Mouse (Mus musculus) spleen, postnatal 14 days (tissue): Measurements from ENCODE around the gene Wnt3.

Source experiments
- DNase-seq, 2 experiments: peaks; one replicate each; pipeline ENCODE4 v3.0.0; 2021 to 2022; ENCODE audit warnings: low spot score in 2 of 2

Gene Wnt3

DNA sequence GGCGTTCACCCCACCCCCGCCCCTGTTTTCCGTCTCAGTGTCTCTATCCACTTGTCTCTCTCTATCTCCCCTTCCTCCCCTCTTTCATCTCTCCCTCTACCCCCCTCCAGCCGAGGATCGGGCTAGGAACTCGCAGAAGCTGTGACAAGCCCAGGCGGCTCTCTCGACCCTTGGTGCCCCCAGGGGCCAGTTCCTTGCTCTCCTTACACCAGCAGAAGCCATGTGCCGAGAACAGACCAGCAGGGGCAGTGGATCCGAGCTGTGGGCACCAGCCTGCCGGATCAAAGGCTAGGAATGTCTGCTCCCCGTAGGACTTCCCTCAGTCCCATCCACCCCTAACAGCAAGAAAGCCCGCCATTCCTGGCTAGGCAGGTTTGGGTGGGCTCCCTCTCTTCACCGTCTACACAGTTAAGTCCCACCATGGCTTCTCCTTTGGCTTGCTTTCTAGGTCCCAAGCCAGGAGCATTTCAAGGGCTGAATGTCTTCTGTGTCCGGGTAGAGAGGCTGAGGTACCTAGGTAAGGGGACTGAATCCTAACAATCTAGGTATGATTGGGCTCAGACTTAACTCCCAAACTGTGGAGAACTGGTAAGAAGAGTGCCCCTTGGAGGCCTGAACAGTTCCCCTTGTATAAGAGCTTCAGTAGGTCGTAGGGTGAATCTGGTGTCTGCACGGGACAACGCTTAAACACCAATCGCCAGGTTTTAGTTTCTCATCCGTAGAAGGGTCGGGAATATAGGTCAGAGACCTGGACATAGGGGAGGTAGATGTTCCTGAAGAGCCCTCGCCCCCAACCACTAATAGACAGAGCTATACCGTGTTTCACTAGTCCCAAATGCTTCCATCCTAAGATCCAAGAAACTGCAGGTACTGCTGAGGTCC is 1.2 kb upstream of the Wnt3 start:
- DNase-seq: no peak

DNA sequence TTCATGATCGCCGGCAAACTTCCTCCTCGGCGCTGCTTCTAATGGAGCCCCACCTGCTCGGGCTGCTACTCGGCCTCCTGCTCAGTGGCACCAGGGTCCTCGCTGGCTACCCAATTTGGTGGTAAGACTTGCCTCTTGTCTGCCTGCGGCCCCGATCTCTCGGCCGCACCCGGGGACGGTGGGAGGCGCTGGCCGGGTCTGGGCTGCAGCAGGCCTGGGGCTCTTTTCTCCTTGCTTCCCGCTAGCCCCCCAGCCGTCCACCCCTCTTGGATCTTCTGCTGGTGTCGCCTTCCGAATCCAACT is 229 bp downstream of the Wnt3 start:
- DNase-seq: no peak

DNA sequence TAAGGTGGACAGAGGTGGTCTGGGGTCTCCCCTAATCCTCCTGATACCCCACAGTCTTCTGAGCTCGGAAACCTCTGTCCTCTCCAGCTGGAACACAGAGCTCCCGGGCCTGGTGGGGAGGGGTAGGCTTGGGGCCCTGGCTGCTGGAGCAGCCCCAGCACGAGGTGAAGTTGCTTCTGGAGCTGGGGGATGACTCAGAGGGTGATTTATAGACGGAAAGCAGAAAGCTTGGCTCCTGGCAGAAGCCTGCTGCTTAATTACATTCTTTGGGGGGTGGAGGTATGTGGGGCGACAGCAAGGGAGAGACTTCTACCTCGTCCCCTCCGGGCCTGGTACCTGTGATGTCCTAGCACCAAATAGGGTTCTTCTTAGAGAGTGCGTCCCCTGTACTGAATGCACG is 6.2 kb downstream of the Wnt3 start:
- no peak for DNase-seq

DNA sequence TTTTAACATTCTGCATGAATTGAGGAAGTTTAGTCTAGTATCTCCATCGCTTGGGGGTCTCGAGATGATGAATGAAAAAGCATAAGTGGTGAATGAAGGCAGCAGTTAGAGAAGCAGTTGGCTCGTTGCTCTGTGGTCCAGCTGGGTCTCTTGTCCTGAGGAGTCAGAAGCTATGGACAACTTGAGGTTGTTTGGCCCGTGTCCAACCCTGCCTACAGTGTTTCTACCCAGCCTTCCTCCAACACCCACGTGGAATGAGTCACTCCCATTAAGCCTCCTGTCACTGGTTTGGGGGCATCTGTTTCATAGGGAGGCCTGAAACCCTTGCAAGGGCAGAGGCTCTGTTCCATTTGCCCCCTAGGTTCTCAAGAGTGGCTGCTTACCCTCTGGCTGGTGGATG is 16.0 kb downstream of the Wnt3 start:
- DNase-seq: no peak

DNA sequence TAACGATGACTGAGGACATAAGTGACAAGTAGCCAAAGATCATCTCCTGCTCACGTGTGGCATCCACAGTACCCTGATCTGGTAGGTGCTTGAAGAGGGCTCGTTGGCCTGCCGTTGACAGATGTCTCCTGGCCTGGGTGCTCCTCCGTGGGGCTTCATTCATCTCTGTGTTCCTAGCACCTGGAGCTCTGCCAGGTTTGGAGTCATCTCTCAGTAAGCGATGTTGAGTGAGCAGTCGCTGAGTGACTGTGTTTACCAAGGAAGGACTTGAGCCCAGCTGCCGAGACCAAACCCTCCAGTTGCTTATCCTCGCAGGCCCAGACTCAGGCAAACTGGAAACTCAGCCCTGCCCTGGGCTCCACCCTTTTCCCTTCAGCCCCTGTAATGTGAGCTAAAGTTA is 27.2 kb downstream of the Wnt3 start:
- no peak for DNase-seq

- no peak for DNase-seq
These were observed 30.2 kb downstream of the Wnt3 start for GRCm38 (mm10) chr11:103804126-103804525.

- no peak for DNase-seq
These were observed 30.9 kb downstream of the Wnt3 start for GRCm38 (mm10) chr11:103804804-103805203.

DNA sequence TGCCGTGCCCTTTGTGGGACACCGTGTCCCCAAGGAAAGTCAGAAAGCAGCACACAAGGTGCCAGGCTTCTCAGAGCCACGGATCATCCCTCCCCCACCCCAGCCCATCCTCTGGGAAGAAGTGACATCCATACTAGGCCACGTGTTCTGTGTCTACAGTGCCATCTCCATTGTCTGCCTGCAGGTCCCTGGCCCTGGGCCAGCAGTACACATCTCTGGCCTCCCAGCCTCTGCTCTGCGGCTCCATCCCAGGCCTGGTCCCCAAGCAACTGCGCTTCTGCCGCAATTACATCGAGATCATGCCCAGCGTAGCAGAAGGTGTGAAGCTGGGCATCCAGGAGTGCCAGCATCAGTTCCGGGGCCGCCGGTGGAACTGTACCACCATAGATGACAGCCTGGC is 34.0 kb downstream of the Wnt3 start:
- DNase-seq: no peak

DNA sequence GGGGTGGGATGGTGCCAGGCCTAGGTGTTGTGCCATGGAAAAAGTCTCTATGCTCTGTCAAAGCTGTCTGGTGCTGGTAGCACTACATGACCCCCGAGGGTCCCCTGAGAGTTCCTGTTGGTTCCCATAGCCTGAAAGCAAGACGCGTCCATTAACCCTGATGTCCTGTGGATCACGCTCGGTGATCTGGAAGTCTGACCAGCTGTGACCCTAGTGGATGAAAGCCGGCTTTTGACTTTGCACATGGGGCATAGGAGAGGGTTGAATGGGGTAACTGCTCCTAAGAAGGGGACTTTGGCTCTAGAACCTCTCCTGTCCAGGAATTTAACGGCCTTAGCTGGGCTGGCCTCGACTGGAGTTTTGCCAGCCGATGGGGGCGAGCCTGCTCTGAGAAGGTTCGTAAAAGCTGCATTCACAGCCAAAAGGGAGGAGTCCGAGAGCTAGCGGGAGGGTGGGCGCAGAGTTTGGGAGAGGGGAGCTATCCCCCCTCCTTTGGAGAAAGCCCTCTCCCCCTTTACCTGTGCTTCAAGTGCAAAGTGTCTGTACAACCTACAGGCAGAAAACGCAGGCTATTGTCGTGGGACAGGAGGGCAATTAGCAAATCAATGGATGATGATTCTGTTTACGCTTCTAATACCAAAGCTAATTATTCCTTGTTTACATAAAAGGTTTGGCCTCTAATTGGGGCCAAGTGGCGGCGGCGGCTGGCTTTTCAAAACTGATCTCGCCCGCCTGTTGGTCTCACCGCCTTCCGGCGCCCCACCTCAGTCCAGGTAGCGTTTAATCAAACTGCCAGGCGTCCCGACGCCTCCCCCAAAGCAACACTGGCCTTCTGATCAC is 35.0 kb downstream of the Wnt3 start:
- no peak for DNase-seq

GRCm38 (mm10) chr11:103809611-103810598 is 36.0 kb downstream of the Wnt3 start:
- DNase-seq: no peak

DNA sequence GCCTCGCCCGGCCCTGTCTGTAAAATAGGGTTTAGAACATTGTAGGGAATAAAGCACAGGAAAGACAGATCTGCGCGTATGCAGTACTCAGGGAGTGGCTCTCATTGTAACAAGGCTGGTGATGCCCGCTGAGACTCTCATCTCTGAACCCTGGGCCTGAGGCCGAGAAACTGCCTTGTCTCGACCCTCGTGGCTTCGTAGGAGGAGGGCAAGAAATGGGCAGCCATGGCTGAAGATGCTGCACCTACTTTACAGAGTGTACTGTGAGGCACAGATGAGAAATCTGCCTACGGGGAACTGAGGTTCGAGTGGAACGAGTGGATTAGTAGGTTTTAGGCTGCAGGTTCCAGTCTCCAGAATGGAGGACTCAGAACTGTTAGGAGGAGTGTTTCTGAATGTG is 36.7 kb downstream of the Wnt3 start:
- no peak for DNase-seq

DNA sequence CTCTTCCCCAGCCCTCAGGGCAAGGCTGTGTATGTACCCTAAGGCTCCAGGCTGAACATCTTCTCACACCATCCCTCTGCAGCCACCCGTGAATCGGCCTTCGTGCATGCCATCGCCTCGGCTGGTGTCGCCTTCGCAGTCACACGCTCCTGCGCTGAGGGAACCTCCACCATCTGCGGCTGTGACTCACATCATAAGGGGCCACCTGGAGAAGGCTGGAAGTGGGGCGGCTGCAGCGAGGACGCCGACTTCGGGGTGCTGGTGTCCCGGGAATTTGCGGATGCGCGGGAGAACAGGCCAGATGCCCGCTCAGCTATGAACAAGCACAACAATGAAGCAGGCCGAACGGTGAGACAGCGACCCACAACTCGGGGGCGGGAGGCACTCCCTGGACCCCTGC is 37.3 kb downstream of the Wnt3 start:
- no peak for DNase-seq

DNA sequence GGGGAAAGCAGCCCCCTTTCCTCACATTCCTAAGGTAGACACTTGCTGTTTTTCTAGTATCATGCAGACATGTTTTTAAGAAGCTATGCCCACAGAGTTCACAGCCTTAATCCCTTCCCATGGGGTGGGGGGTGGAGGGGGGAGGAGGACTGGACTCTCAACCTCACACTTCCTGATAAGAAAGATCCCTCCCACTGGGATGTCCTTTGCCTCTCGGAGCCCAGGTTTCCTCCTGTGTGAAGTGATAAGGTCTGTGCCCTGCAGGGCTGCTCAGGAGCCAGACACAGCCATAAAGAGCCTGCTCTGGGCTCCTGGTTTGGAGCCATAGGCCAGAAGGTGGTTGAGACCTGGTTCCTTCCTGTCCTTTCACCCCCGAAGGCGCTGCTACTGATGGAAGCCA is 40.9 kb downstream of the Wnt3 start:
- no peak for DNase-seq

DNA sequence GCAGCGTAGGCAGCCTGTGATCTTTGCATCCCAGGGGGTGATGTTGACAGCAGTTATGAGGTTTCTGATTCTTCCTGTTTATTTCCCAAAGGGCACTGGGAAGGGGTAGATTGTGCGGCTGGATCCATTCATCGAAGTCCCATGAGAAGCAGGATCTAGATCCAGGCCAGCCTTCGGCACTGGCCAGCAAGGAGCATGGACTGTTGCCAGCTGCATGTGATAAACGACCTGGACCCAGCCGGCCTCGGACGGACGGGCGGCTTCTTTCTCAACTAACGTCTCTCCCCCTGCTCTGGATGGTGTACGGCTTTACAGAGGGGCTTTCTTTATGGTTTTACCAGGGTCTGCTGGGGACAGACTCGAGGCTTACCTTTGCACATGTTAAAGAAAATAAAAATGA is 42.0 kb downstream of the Wnt3 start:
- no peak for DNase-seq

DNA sequence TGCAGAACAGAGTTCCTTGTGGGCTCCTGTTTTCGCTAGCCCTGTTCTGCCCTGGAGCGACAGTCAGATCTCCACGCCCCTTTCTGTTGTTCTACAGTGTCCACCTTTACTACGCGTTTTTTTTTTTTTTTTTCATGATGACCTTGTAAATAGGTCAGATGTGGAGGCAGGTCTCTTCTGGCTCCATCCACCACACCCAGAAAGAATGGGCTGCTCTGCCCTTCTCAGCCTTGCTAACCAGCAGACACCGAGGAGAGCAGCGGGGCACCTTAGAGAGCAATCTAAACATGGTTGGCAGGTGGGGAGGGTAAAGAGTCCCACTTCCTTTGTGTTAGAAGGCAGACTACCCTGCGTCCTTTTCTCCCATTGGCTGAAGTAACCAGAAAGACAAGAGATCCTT is 42.8 kb downstream of the Wnt3 start:
- no peak for DNase-seq

GRCm38 (mm10) chr11:103827201-103827600 is 53.3 kb downstream of the Wnt3 start:
- DNase-seq: no peak

GRCm38 (mm10) chr11:103828866-103829265 is 54.9 kb downstream of the Wnt3 start:
- no peak for DNase-seq

- DNase-seq: no peak
These were observed 56.0 kb downstream of the Wnt3 start for GRCm38 (mm10) chr11:103829956-103830355.

DNA sequence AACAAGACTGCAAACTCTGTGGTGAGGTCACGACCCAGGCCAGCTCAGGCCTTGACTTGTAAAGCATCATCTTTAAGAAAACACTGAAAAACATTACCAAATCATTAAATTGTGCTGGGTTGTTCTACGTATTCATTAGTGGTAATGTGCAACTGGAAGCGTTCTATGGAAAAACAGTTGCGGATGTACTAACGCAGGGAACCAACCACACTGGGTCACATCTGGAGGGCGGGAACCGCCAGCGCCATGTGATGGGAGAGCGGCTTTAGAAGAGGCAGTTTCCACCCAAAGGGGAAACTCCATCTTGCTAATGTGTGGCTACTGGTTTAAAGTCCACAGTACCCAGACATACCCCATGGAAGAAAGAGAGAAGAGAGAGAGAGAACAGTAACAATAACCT is 56.5 kb downstream of the Wnt3 start:
- no peak for DNase-seq

DNA sequence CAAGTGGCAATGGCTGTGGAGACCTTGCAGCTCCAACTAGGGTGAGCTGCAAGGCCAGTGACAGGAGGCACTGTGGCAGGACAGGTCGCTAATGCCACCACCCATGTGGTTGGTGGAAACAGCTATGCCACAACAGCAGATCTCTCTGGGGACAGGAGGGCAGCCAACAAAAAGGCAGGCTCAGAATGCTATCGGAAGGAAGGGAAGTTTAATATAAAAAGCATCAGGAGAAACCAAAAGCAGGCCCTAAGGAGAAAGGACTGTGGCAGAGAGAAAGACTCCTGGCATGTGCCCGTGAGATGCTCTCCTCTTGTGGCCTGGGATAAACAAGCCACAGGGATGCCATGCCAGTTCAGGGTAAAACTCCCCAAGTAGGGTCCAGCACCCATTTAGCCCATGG is 57.8 kb downstream of the Wnt3 start:
- DNase-seq: no peak

- no peak for DNase-seq
These were observed 58.4 kb downstream of the Wnt3 start for GRCm38 (mm10) chr11:103832331-103832730.

GRCm38 (mm10) chr11:103838955-103839354 is 65.0 kb downstream of the Wnt3 start:
- DNase-seq: no peak
